Mouse (Mus musculus): ENCODE measurements around the gene Ldlrad3.

- no peak for TF ChIP-seq CTCF (IDR thresholded peaks at IDR 0.05; ENCODE audit: low read depth)
- TF ChIP-seq EP300 (IDR thresholded peaks at IDR 0.05; ENCODE audit: low read depth) = no peak
Observed at GRCm38 (mm10) chr2:101981211-101981610, 205.0 kb downstream of the Ldlrad3 start.
